Mouse (Mus musculus) gonadal fat pad, adult 2 months (tissue): ENCODE results near the gene Ankrd13a. TPM values are rescaled to one million over a fixed set of nuclear protein-coding genes. Genes with fewer than 3 reads are reported as not detected.

Source experiments
- DNase-seq: peaks from one replicate; pipeline ENCODE4 v3.0.0-alpha.2; 2012; ENCODE audit warnings: low read depth
- polyA plus RNA-seq: library from polyadenylated mRNA; depleted of rRNA; stranded (reverse); fragments of >200 nt; gene quantifications from 2 replicates; pipeline ENCODE4 v1.2.3, GENCODE M21; 2012

The Ankrd13a gene
- polyA plus RNA-seq, 1 experiment: 56.1 TPM

DNA sequence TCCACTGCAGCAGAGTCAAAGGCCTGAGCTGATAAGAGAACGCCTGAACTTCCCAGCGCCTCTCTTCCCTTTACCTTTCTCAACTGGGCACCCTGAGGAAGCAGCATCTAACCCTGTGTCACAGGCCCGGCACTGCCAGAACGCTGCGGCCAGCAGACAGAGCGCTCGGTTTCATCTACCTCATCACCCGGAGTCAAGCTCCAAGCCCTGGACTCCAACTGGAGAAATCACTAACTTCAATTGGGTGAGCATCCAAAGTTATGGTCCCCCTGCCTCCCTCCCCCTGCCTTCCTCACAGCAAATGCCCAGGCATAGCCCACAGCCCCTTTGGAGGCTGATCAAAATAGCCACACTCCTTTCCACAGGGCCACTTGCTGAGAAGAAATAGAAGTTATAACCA, 7.8 kb upstream of the Ankrd13a start:
- no peak for DNase-seq

DNA sequence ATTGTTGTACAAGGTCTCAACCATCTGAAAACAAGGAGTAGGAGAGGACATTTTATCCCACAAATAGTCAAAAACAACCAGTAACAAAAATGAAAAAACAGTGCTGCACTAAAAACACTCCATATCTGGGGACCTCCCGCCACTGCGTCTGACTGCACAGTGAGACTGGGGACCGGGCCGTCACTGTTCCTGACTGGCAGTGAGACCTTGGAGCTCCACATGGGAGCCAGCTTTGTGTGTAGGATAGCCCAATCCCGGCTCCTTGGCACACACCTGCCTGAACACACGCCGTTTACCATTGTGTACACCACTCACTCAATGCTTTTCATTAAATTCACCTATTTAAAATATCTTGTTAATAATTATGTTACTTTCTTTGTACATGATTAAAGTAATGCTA, 7.3 kb upstream of the Ankrd13a start:
- DNase-seq: no peak

- DNase-seq: no peak
Measured at GRCm38 (mm10) chr5:114769786-114770185, 4.7 kb upstream of the Ankrd13a start.

DNA sequence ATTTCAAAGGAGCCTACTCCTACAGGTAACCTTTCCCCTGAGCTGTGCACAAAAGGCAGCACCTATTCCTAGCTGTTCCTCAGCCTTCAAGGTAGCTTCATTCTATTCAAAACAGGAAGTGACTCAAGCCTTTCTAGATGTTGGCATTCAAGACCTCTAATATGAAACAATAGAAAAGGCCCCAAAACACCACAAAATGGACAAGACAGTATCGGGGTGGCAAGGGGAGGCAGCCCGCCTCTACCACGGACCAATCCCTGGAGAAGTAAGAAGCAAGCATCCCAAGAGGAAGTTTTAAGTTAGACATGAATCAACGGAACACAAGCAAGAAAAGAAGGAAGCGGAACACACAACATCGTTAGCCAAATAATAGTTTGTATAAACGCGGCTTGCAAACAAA, 2.7 kb upstream of the Ankrd13a start:
- no peak for DNase-seq

- no peak for DNase-seq
Measured at GRCm38 (mm10) chr5:114772456-114773203, 1.8 kb upstream of the Ankrd13a start.

DNA sequence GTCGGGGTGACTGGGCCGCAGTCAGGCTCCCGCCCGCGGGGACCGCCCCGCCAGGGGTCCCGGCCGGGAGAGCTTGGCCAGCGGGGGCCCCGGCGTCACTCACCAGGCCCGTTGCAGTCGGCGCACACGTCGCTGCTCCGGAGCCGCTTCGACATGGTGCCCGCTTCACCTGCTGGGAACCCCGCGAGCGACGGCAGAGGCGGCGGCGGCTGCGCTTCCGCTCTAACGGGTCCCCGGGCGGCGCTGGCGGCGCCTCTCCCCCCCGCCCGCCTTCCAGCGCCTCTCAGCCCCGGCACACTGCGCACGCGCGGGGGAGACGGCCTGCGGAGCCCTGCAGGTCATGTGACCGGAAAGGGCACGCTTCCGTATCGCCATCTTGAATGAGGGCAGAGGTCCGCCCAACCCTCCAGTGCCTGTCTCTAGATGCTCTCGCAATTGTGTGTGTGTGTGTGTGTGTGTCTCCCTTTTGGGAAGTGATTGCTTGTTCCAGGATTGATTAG, 1.2 kb upstream of the Ankrd13a start:
- peak; percentile 60 for DNase-seq

- no peak for DNase-seq
Measured at GRCm38 (mm10) chr5:114773780-114774179, 697 bp upstream of the Ankrd13a start.

DNA sequence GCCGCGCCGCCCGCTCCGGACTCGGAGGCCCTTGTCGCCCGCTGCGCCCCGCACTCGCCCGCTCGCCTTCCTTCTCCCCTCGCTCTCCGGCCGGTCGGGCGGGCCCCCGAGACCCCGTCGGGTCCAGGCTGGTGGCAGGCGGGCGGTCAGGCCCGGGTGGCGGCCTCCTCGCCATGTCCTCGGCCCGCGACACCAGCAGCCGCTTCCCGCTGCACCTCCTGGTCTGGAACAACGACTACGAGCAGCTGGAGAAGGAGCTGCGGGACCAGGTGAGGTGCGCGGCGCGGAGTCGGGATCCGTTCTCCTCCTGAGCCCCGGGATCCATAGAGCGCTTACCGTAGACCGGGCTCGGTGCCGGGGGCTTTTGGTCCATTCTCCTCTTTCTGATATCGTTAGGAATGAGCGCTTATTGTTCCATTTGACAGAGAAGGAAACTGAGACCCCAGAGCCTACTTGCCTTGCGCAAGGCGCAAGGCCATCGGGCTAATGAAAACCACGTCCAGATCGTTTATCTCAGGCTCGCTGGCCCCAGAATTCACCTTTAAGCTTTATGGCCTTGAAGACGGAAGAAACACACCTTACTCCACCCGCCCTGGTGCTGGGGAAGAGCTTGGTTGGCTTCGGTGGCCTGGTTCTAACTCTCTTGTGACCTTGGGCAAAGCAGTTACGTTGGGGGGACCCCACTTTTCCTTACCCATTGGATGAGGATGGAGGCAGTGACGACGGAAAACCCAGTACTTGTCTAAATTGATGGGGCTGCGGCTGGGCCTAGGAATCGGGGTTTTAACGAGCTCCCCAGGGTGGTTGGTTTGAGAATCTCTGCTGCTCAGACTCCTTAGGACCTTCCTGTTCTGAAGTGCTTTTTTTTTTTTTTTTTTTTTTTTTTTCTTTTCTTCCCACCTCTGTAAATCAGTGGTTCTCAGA, 841 bp downstream of the Ankrd13a start, which contains the start of gene Git2:
Gene Git2 (minus strand): TSS at position 462 of the 924 bp plus-strand sequence.
- DNase-seq: no peak

DNA sequence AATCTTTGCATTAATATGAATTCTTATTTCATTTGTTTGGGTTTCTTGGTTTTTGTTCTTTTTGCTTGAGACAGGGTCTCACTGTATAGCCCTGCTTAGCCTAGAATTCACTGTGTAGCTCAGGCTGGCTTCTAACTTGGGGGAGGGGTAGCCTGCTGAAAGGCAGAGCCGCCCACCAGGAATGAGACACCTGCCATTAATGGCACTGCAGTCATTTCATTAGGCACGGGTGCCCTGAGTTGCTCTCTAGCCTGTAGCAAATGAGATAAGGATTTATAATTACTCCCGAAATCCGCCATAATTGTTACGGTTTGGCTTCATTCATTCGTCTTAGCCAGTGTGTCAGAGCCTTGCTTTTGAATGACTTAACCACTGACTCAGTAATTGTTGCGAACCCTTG, 1.7 kb downstream of the Ankrd13a start:
- DNase-seq: no peak

DNA sequence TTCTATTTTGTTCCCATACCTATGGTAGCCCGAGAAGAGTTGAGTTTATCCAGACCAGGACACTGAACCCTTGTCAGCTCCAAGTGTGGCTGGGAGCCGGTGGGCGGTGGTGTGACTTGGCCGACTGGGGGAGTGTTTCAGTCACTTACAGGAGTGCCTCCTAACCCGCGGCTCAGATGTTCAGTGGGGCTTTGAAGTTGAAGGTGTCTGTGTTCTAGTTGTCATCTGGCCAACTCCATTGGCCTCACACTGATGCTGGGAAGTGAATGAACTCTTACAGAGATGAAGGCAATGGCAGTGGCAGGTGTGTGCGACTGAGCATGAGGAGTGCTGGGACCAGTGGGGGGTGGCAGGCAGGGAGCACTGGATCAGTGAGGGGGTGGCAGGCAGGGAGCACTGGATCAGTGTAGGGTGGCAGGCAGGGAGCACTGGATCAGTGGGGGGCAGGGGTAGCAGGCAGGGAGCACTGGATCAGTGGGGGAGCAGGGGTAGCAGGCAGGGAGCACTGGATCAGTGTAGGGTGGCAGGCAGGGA, 5.5 kb downstream of the Ankrd13a start:
- no peak for DNase-seq

- DNase-seq: no peak
Measured at GRCm38 (mm10) chr5:114780912-114781311, 6.4 kb downstream of the Ankrd13a start.

- no peak for DNase-seq
Measured at GRCm38 (mm10) chr5:114782991-114783390, 8.5 kb downstream of the Ankrd13a start.

DNA sequence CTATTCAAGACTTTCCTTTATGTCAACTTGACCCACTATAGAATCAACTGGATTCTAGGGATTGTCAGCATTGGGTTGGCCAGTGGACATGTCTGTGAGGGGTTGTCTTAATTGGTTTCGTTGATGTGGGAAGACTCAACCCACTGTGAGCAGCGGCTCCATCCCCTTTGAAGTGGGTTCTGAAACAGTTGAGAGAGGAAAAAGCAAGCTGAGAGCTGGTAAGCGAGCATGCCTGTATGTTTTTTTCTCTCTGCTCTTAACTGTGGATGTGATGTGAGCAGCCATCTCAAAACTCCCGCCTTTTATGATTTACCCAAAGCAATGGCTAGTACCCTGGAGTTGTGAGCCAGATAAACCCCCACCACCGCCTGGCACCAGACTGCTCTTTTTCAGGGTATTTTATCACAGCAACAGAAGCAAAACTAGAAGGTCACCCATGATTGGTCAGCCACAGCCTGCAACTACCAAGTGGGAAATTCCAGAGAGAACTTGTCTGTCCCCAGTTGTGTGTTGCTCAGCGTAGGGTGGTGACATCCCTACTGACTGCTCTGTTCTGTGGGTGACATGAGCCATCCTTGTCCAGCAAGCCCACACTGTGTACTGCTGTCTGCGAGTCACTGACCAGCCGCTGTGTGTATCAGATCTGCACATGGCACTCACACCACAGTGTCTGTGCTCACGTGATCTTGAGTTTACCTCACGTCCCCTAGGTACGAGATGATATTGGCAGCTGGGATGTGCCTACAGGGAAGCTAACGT, 9.1 kb downstream of the Ankrd13a start:
- DNase-seq: no peak

- DNase-seq: no peak
Measured at GRCm38 (mm10) chr5:114784622-114785165, 10.2 kb downstream of the Ankrd13a start.

GRCm38 (mm10) chr5:114785196-114785595, 10.7 kb downstream of the Ankrd13a start:
- no peak for DNase-seq

GRCm38 (mm10) chr5:114793317-114793716, 18.8 kb downstream of the Ankrd13a start:
- no peak for DNase-seq

- no peak for DNase-seq
Measured at GRCm38 (mm10) chr5:114794609-114795008, 20.1 kb downstream of the Ankrd13a start.

- DNase-seq: no peak
Measured at GRCm38 (mm10) chr5:114795231-114795630, 20.8 kb downstream of the Ankrd13a start.

GRCm38 (mm10) chr5:114795653-114796052, 21.2 kb downstream of the Ankrd13a start:
- no peak for DNase-seq

GRCm38 (mm10) chr5:114796299-114797012, 22.0 kb downstream of the Ankrd13a start:
- DNase-seq: no peak

DNA sequence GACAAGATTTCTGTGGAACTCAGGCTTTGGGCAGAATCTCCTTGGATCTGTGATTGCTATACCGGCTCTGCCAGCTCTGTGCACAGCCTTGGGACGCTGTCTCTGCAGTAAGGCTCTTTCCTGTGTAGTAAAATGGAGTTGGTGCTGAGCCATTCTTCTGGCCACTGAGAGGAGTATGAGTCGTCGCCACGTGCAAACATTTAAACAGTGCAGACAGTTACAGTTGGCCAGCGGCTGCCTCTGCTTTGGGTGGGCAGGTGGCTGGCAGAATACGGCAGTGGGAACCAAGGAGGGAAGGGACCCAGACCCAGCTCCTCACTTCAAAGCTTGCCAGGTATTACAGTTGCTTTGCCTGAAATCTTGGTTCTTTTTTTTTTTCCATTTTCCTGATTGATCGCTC, 22.8 kb downstream of the Ankrd13a start:
- DNase-seq: no peak
